Mouse (Mus musculus) heart, postnatal 0 days (tissue): ENCODE measurements around the gene Aoc2.

Experiments used
- CTCF ChIP-seq: IDR thresholded peaks from 2 replicates; pipeline ENCODE4 v1.5.1; 2016; ENCODE audit warnings: antibody characterized with exemption, control low read depth, low read depth
- EP300 ChIP-seq: IDR thresholded peaks from 2 replicates; pipeline ENCODE4 v1.6.1; 2016; ENCODE audit warnings: antibody characterized with exemption, low read depth

DNA sequence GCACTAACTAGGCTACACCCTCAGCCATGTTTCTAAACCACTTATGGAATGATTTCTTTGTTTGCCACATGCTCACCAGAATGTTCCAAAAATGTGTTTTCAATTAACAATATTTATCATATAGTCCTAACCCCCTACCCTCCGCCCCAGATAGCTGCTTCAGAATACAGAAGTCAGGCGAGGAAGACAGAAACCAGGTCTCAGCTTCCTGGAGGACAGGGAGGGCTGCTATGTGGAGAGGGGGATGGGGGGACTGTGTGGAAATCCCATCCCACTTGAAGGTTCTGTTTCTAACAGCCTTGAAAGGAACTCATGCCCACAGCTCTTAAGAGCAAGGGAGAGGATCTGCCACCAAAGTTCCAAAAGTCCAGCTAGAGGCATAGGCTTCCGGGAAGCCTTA, 24.4 kb downstream of the Aoc2 start:
- TF ChIP-seq CTCF = no peak
- no peak for TF ChIP-seq EP300
